Mouse (Mus musculus) midbrain, postnatal 0 days (tissue): Measurements from ENCODE around the gene Gpatch4. TPM values are rescaled to one million over a fixed set of nuclear protein-coding genes. Genes with fewer than 3 reads are reported as not detected.

ENCODE experiments used
- ATAC-seq: fragments of 200-750 bp; cut with Nextera tagmentation; 2 replicates; pipeline ENCODE4 v1.8.0; 2017; ENCODE audit warnings: moderate number of reproducible peaks, mild to moderate bottlenecking, moderate TSS enrichment, moderate library complexity; ENCODE audit not compliant: low FRiP score
- DNase-seq: peaks from one replicate; pipeline ENCODE4 v3.0.0-alpha.2; 2015; ENCODE audit warnings: low spot score
- H3K27ac ChIP-seq: fragments of 300-500 bp; sonication (generic); 2 replicates; pipeline ENCODE4 v1.5.1; 2014; ENCODE audit warnings: low read depth, mild to moderate bottlenecking, low read length, mixed read lengths
- H3K27me3 ChIP-seq: fragments of 300-500 bp; sonication (generic); 2 replicates; pipeline ENCODE4 v1.6.1; 2014; ENCODE audit warnings: low read length, control low read depth, mixed read lengths; ENCODE audit not compliant: insufficient read depth
- H3K36me3 ChIP-seq: fragments of 300-500 bp; sonication (generic); 2 replicates; pipeline ENCODE4 v1.6.1; 2014; ENCODE audit warnings: low read length, control low read depth, mixed read lengths; ENCODE audit not compliant: insufficient read depth
- H3K4me1 ChIP-seq: fragments of 300-500 bp; sonication (generic); 2 replicates; pipeline ENCODE4 v1.6.1; 2014; ENCODE audit warnings: mild to moderate bottlenecking, control low read depth, antibody characterized with exemption, low read length, mixed read lengths; ENCODE audit not compliant: insufficient read depth
- H3K4me2 ChIP-seq: fragments of 300-500 bp; sonication (generic); 2 replicates; pipeline ENCODE4 v1.6.1; 2014; ENCODE audit warnings: low read depth, mild to moderate bottlenecking, low read length, mixed read lengths; ENCODE audit not compliant: poor library complexity, severe bottlenecking
- H3K4me3 ChIP-seq: fragments of 300-500 bp; sonication (generic); 2 replicates; pipeline ENCODE4 v1.5.1; 2014; ENCODE audit warnings: low read depth, mild to moderate bottlenecking, low read length, moderate library complexity
- H3K9ac ChIP-seq: fragments of 300-500 bp; sonication (generic); replicated peaks from 2 replicates; pipeline ENCODE4 v1.6.1; 2014; ENCODE audit warnings: mild to moderate bottlenecking, low read length, moderate library complexity, mixed read lengths; ENCODE audit not compliant: poor library complexity, severe bottlenecking
- H3K9me3 ChIP-seq: fragments of 300-500 bp; sonication (generic); 2 replicates; pipeline ENCODE4 v1.6.1; 2016; ENCODE audit warnings: low read length, control low read depth
- CTCF ChIP-seq: IDR thresholded peaks from 2 replicates; pipeline ENCODE4 v1.5.1; 2016; ENCODE audit warnings: antibody characterized with exemption, mild to moderate bottlenecking
- WGBS: fragments of 180-500 bp; shearing (Covaris S2); extraction: QIAGEN DNeasy Blood & Tissue Kit; methylation state at CpG from one replicate; pipeline ENCODE4 v1.1.7; 2014; 5-methylcytosine and 5-hydroxymethylcytosine counted together
- polyA plus RNA-seq: library from polyadenylated mRNA; unstranded; fragments of >200 nt; fragmentation: Nextera tagmentation; extraction: Ambion mirVana; gene quantifications from 2 replicates; pipeline ENCODE4 v1.2.1, GENCODE M21; 2015
- total RNA-seq: library from RNA; depleted of rRNA; stranded (reverse); fragments of >200 nt; gene quantifications from 2 replicates; pipeline ENCODE4 v1.2.3, GENCODE M21; 2014; rRNA removed

Gene Gpatch4
- total RNA-seq: 7.8 and 18.5 TPM in 2 replicates
- 32.3 and 35.7 TPM in 2 replicates for polyA plus RNA-seq

- 11% methylated on average over 36 of the region's 36 CpGs for WGBS
- DNase-seq (peak; percentile 98), ATAC-seq (peak; percentile 90)
- no peaks in the 10 kb centered on the region for H3K36me3 ChIP-seq
- peak within 1 kb of the TSS; percentile 60 for H3K27ac ChIP-seq
- H3K9me3 ChIP-seq: no peaks in the 10 kb centered on the region
- H3K4me3 ChIP-seq: peak within 1 kb of the TSS; percentile 80
- no peaks in the 10 kb centered on the region for H3K4me1 ChIP-seq
- H3K4me2 ChIP-seq: peak within 1 kb of the TSS; percentile 75
- TF ChIP-seq CTCF: no peak
- peak within 1 kb of the TSS; percentile 62 for H3K9ac ChIP-seq
- no peaks in the 10 kb centered on the region for H3K27me3 ChIP-seq
These were observed at the start of gene Gpatch4 for GRCm38 (mm10) chr3:88042661-88043421. Gene Gpatch4 (plus strand): TSS chr3:88043108.

- TF ChIP-seq CTCF: no peak
- no peak for DNase-seq
- Histone ChIP-seq H3K27ac (no peak overlapping the region), H3K9me3 (no peaks in the 10 kb centered on the region), H3K9ac (no peak overlapping the region), H3K36me3 (peaks cover 3% of the 10 kb centered on the region; the same call in 1 of the 2 replicates), H3K4me3 (no peak overlapping the region), H3K4me2 (no peak overlapping the region), H3K27me3 (peaks cover 49% of the 10 kb centered on the region), H3K4me1 (peaks cover 10% of the 10 kb centered on the region)
- WGBS: 15% methylated on average over 6 of the region's 6 CpGs
- no peak for ATAC-seq
These were observed 49.5 kb upstream of the Gpatch4 start for GRCm38 (mm10) chr3:87993436-87993835.

- peaks cover 60% of the 10 kb centered on the region for H3K27me3 ChIP-seq
- no peak for ATAC-seq
- H3K9me3 ChIP-seq: no peaks in the 10 kb centered on the region
- H3K9ac ChIP-seq: no peak overlapping the region
- TF ChIP-seq CTCF: no peak
- no peak overlapping the region for H3K27ac ChIP-seq
- peaks cover 15% of the 10 kb centered on the region for H3K4me1 ChIP-seq
- no peak overlapping the region for H3K4me2 ChIP-seq
- WGBS: 27% methylated on average over 10 of the region's 11 CpGs
- no peak for DNase-seq
- peaks cover 3% of the 10 kb centered on the region; the same call in 1 of the 2 replicates for H3K36me3 ChIP-seq
- no peak overlapping the region for H3K4me3 ChIP-seq
These were observed 47.6 kb upstream of the Gpatch4 start for GRCm38 (mm10) chr3:87995331-87995730.

GRCm38 (mm10) chr3:87996401-87996800 is 46.5 kb upstream of the Gpatch4 start:
- H3K4me3 ChIP-seq: peak overlapping the region; percentile 44
- under 1% methylated on average over 15 of the region's 15 CpGs for WGBS
- H3K27me3 ChIP-seq: peaks cover 71% of the 10 kb centered on the region
- ATAC-seq (no peak), DNase-seq (no peak)
- H3K9me3 ChIP-seq: no peaks in the 10 kb centered on the region
- peaks cover 15% of the 10 kb centered on the region for H3K4me1 ChIP-seq
- peak overlapping the region; percentile 77 for H3K4me2 ChIP-seq
- H3K9ac ChIP-seq: no peak overlapping the region
- peaks cover 3% of the 10 kb centered on the region; the same call in 1 of the 2 replicates for H3K36me3 ChIP-seq
- H3K27ac ChIP-seq: no peak overlapping the region
- TF ChIP-seq CTCF: no peak

- ATAC-seq (no peak), DNase-seq (no peak)
- no peak for TF ChIP-seq CTCF
- Histone ChIP-seq H3K27me3 (peaks cover 77% of the 10 kb centered on the region), H3K36me3 (peaks cover 3% of the 10 kb centered on the region; the same call in 1 of the 2 replicates), H3K9ac (peak overlapping the region; percentile 55), H3K4me3 (peak overlapping the region; percentile 44), H3K27ac (no peak overlapping the region), H3K4me1 (peaks cover 17% of the 10 kb centered on the region), H3K9me3 (no peaks in the 10 kb centered on the region), H3K4me2 (peak overlapping the region; percentile 77)
- WGBS: 2% methylated on average over 46 of the region's 49 CpGs
These were observed 45.8 kb upstream of the Gpatch4 start for GRCm38 (mm10) chr3:87996971-87997614.

GRCm38 (mm10) chr3:87998747-87999146 is 44.2 kb upstream of the Gpatch4 start:
- TF ChIP-seq CTCF: no peak
- Histone ChIP-seq H3K4me3 (peak overlapping the region; percentile 45), H3K27me3 (peaks cover 80% of the 10 kb centered on the region), H3K9me3 (no peaks in the 10 kb centered on the region), H3K36me3 (peaks cover 3% of the 10 kb centered on the region; the same call in 1 of the 2 replicates), H3K4me1 (peaks cover 24% of the 10 kb centered on the region), H3K27ac (peak overlapping the region; percentile 65), H3K9ac (no peak overlapping the region), H3K4me2 (peak overlapping the region; percentile 92)
- DNase-seq: peak; percentile 87
- peak; percentile 59; the same call in 1 of the 2 replicates for ATAC-seq
- WGBS: 0% methylated on average over 7 of the region's 7 CpGs
